Mouse (Mus musculus): ENCODE measurements at regions not wholly inside any gene's neighbourhood (a gene's known extent, or its start where the extent isn't known, plus 50 kb on each side); places are given as distances from the start of the nearest gene placed in this dataset.

DNA sequence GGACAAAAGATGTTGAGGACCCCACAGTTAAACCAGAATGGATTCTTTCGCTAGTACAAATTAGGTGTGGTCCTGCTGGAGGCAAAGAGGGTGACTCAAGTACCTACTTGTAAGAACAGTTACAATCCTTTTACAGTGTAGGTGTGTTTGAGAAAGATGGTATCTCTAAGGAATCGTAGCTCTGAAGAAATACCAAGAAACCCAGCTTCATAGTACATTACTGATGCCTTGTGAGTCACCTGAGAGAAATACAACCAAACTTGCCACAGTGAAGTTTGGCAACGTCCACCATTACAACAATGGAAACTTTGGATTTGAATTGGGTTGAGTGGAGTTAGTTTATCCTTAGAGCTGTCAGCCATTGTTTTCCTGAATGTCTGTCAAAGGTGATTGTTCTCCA lies 405.7 kb upstream of the Tle4 start:
- no peak for DNase-seq (ENCODE audit: low spot score)
- 68% methylated on average over 3 of the region's 3 CpGs for WGBS
- H3K4me3 ChIP-seq (ENCODE audit: low read depth, low read length): no peak overlapping the region
- no peak overlapping the region for H3K9ac ChIP-seq (ENCODE audit: low read depth, low read length)
- H3K27ac ChIP-seq (ENCODE audit: low read depth, low read length): no peak overlapping the region
- H3K9me3 ChIP-seq (ENCODE audit: control insufficient read depth, low read length): no peaks in the 10 kb centered on the region
- no peak overlapping the region for H3K4me2 ChIP-seq
- no peaks in the 10 kb centered on the region for H3K36me3 ChIP-seq (ENCODE audit: control insufficient read depth, insufficient read depth, low read length)
- ATAC-seq (replicated peaks; ENCODE audit: low FRiP score): no peak
- H3K27me3 ChIP-seq (replicated peaks; ENCODE audit: control insufficient read depth, insufficient read depth, low read length): no peaks in the 10 kb centered on the region
- H3K4me1 ChIP-seq (replicated peaks; ENCODE audit: control insufficient read depth, insufficient read depth, low read length): no peaks in the 10 kb centered on the region

DNA sequence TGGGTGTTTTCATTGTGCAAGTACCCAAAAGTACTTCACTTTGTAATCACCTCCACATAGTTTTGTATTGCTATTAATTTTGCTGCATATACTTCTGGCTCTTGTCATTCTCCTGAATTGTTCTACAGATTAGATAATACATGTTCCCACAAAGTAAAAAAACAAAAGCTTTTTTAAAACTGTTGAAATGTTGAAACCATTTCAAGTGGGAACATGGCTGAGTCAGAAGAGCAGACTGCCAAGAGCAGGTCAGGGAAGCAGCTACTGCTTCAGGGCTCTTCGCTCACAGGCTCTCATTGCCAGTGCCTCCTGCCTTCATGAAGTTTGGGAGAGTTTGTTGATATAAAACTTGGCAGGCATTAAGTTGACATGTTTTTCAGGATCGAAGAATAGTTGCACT lies 395.5 kb upstream of the Tle4 start:
- no peak overlapping the region for H3K9ac ChIP-seq (ENCODE audit: low read depth, low read length)
- 85% methylated on average over 2 of the region's 2 CpGs for WGBS
- H3K4me2 ChIP-seq: no peak overlapping the region

DNA sequence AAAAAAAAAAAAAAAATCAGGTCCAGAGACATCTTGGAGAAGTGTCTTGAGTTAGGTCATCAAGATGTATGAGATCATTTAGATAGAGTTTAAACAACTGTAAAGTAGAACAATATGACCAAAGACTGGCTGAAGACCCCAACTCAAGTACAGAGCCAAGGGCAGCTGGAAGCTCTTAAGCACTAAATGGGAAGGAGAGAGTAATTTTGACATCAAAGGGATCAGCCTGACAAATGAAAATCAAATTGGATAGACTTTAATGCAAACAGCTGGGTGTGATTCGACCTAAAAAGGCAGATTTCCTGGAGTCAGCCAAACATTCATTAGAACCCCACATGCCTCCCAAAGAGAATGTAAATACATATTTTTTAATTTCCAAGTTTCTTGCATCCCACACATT lies 372.3 kb upstream of the Tle4 start:
- ATAC-seq (replicated peaks; ENCODE audit: low FRiP score): no peak
- WGBS: 31% methylated on average over 1 of the region's 1 CpGs

More for the DNA sequence above, 395.5 kb upstream of the Tle4 start:
- no peak for ATAC-seq (replicated peaks; ENCODE audit: low FRiP score)
- Histone ChIP-seq H3K27ac (ENCODE audit: low read depth, low read length) (no peak overlapping the region), H3K36me3 (ENCODE audit: control insufficient read depth, insufficient read depth, low read length) (no peaks in the 10 kb centered on the region), H3K27me3 (replicated peaks; ENCODE audit: control insufficient read depth, insufficient read depth, low read length) (no peaks in the 10 kb centered on the region), H3K9me3 (ENCODE audit: control insufficient read depth, low read length) (no peaks in the 10 kb centered on the region), H3K4me3 (ENCODE audit: low read depth, low read length) (no peak overlapping the region), H3K4me1 (replicated peaks; ENCODE audit: control insufficient read depth, insufficient read depth, low read length) (no peaks in the 10 kb centered on the region)
- DNase-seq (ENCODE audit: low spot score): no peak

DNA sequence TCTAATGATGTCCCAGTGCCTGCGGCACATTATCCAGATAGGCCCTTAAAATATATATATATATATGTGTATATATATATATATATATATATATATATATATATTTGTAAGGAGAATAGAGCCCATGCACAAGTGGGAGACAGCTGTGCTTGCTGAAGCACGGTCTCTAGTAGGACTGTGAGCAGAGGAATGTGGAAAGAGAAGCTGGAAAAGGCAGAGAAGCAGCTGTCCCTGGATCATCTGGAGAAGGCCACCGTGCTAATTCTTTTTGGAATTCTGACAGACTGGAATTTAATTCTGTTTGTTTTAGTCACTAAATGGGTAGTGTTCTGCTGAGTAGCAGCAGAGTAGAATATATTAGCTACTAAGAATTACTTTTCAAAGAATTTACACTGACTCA lies 370.4 kb upstream of the Tle4 start:
- H3K4me1 ChIP-seq (replicated peaks; ENCODE audit: control insufficient read depth, insufficient read depth, low read length): no peaks in the 10 kb centered on the region
- H3K4me3 ChIP-seq (ENCODE audit: low read depth, low read length): no peak overlapping the region
- DNase-seq (ENCODE audit: low spot score) (no peak), ATAC-seq (replicated peaks; ENCODE audit: low FRiP score) (no peak)
- 76% methylated on average over 3 of the region's 3 CpGs for WGBS
- no peaks in the 10 kb centered on the region for H3K36me3 ChIP-seq (ENCODE audit: control insufficient read depth, insufficient read depth, low read length)
- no peaks in the 10 kb centered on the region for H3K9me3 ChIP-seq (ENCODE audit: control insufficient read depth, low read length)
- H3K4me2 ChIP-seq: no peak overlapping the region
- no peak overlapping the region for H3K9ac ChIP-seq (ENCODE audit: low read depth, low read length)
- no peaks in the 10 kb centered on the region for H3K27me3 ChIP-seq (replicated peaks; ENCODE audit: control insufficient read depth, insufficient read depth, low read length)
- no peak overlapping the region for H3K27ac ChIP-seq (ENCODE audit: low read depth, low read length)

More for the DNA sequence above, 372.3 kb upstream of the Tle4 start:
- H3K36me3 ChIP-seq (ENCODE audit: control insufficient read depth, insufficient read depth, low read length): no peaks in the 10 kb centered on the region
- no peak overlapping the region for H3K4me3 ChIP-seq (ENCODE audit: low read depth, low read length)
- no peak for DNase-seq (ENCODE audit: low spot score)
- no peak overlapping the region for H3K9ac ChIP-seq (ENCODE audit: low read depth, low read length)
- no peaks in the 10 kb centered on the region; the same call in 1 of the 2 replicates for H3K27me3 ChIP-seq (replicated peaks; ENCODE audit: control insufficient read depth, insufficient read depth, low read length)
- no peaks in the 10 kb centered on the region for H3K9me3 ChIP-seq (ENCODE audit: control insufficient read depth, low read length)
- H3K4me1 ChIP-seq (replicated peaks; ENCODE audit: control insufficient read depth, insufficient read depth, low read length): no peaks in the 10 kb centered on the region
- no peak overlapping the region for H3K27ac ChIP-seq (ENCODE audit: low read depth, low read length)
- H3K4me2 ChIP-seq: no peak overlapping the region

DNA sequence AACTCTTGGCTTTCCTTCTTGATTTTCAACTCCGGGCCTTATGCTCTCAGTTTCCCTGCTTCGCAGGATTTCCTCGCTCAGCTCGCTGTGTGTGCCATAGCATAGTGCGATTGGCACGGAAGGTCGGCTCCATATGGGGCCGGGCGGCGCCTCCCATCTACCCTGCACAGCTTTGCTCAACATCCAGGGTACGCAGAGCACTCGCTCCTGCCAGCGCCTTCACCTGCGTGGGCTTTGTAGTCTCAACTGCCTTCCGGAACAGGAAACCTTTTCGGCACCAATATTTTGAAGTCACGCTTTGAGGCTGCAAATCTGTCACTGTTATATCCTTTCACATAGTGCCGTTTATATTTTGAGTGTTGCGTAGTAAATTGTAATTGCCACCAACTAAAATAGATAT lies 359.9 kb upstream of the Tle4 start:
- DNase-seq (ENCODE audit: low spot score): no peak
- Histone ChIP-seq H3K9ac (ENCODE audit: low read depth, low read length) (no peak overlapping the region), H3K27ac (ENCODE audit: low read depth, low read length) (no peak overlapping the region), H3K4me2 (no peak overlapping the region), H3K9me3 (ENCODE audit: control insufficient read depth, low read length) (no peaks in the 10 kb centered on the region), H3K4me1 (replicated peaks; ENCODE audit: control insufficient read depth, insufficient read depth, low read length) (no peaks in the 10 kb centered on the region), H3K4me3 (ENCODE audit: low read depth, low read length) (no peak overlapping the region), H3K36me3 (ENCODE audit: control insufficient read depth, insufficient read depth, low read length) (no peaks in the 10 kb centered on the region), H3K27me3 (replicated peaks; ENCODE audit: control insufficient read depth, insufficient read depth, low read length) (no peaks in the 10 kb centered on the region)
- 93% methylated on average over 19 of the region's 19 CpGs for WGBS
- ATAC-seq (replicated peaks; ENCODE audit: low FRiP score): no peak

DNA sequence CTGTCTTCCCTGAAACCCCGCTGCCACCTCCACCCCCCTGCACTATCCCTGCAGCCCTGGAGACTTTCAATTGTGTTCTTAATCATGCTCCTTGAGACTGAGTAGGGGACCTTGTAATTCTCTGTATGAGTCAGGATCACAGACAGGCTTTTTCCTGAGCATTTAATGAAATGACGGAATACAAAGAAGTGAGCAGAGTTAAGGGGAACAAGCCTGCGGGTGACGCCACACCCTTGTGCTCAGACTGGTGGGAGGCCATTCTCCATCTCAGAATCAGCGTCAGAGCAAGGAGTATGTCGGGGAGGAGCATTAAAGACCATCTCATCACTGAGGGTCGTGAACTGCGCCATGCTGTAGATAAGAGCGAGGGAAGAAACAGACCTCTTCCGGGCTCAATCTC lies 359.3 kb upstream of the Tle4 start:
- Histone ChIP-seq H3K4me1 (replicated peaks; ENCODE audit: control insufficient read depth, insufficient read depth, low read length) (no peaks in the 10 kb centered on the region), H3K9ac (ENCODE audit: low read depth, low read length) (no peak overlapping the region), H3K9me3 (ENCODE audit: control insufficient read depth, low read length) (no peaks in the 10 kb centered on the region), H3K27me3 (replicated peaks; ENCODE audit: control insufficient read depth, insufficient read depth, low read length) (no peaks in the 10 kb centered on the region), H3K4me3 (ENCODE audit: low read depth, low read length) (no peak overlapping the region), H3K4me2 (no peak overlapping the region), H3K36me3 (ENCODE audit: control insufficient read depth, insufficient read depth, low read length) (no peaks in the 10 kb centered on the region), H3K27ac (ENCODE audit: low read depth, low read length) (no peak overlapping the region)
- 60% methylated on average over 10 of the region's 10 CpGs for WGBS
- DNase-seq (ENCODE audit: low spot score): no peak
- no peak for ATAC-seq (replicated peaks; ENCODE audit: low FRiP score)

DNA sequence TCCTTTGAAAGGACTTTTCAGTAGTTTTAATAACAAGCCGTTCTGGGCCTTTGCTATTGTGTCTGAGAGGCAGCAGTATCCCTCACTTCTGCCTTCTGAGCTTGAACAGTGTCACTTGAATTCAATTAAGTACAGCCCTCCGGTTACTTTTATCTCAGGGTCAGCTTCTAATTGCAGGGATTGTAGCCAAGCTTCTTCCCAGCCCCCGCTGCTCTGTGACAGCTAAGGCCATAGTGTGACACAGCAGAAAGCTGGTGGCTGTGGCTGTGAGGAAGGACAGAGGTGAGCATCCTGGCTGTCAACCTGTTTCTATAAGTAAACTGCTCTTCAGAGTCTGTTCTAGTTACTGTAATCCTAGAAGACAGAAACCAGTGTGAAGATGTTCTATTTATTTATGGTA lies 358.5 kb upstream of the Tle4 start:
- Histone ChIP-seq H3K27ac (ENCODE audit: low read depth, low read length) (no peak overlapping the region), H3K4me2 (no peak overlapping the region), H3K4me3 (ENCODE audit: low read depth, low read length) (no peak overlapping the region), H3K9ac (ENCODE audit: low read depth, low read length) (no peak overlapping the region), H3K36me3 (ENCODE audit: control insufficient read depth, insufficient read depth, low read length) (no peaks in the 10 kb centered on the region), H3K9me3 (ENCODE audit: control insufficient read depth, low read length) (no peaks in the 10 kb centered on the region), H3K27me3 (replicated peaks; ENCODE audit: control insufficient read depth, insufficient read depth, low read length) (no peaks in the 10 kb centered on the region), H3K4me1 (replicated peaks; ENCODE audit: control insufficient read depth, insufficient read depth, low read length) (no peaks in the 10 kb centered on the region)
- DNase-seq (ENCODE audit: low spot score): no peak
- no peak for ATAC-seq (replicated peaks; ENCODE audit: low FRiP score)
- 35% methylated on average over 3 of the region's 3 CpGs for WGBS

DNA sequence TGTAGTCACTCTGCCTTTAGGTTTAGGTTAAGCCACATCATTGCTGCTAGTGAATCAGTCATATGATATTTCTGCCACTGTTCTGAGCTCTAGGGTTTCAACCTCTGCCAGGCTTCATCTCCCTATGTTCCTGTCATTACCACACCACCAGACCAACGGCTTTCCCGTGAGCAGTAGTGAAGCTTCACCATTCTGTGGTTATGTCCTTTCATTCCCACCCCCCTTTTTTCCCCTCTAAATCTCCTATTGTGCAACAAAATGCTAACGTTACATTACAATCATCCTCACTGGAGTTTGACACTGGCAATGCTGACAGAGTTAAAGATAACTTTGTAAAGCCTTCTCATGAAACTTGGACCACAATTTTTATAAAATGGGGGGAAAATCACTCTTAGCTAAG lies 358.1 kb upstream of the Tle4 start:
- H3K4me3 ChIP-seq (ENCODE audit: low read depth, low read length): no peak overlapping the region
- H3K9me3 ChIP-seq (ENCODE audit: control insufficient read depth, low read length): no peaks in the 10 kb centered on the region
- no peak for DNase-seq (ENCODE audit: low spot score)
- no peaks in the 10 kb centered on the region for H3K4me1 ChIP-seq (replicated peaks; ENCODE audit: control insufficient read depth, insufficient read depth, low read length)
- H3K4me2 ChIP-seq: no peak overlapping the region
- no peak overlapping the region for H3K27ac ChIP-seq (ENCODE audit: low read depth, low read length)
- WGBS: 46% methylated on average over 3 of the region's 3 CpGs
- H3K27me3 ChIP-seq (replicated peaks; ENCODE audit: control insufficient read depth, insufficient read depth, low read length): no peaks in the 10 kb centered on the region
- no peak overlapping the region for H3K9ac ChIP-seq (ENCODE audit: low read depth, low read length)
- no peak for ATAC-seq (replicated peaks; ENCODE audit: low FRiP score)
- no peaks in the 10 kb centered on the region for H3K36me3 ChIP-seq (ENCODE audit: control insufficient read depth, insufficient read depth, low read length)

DNA sequence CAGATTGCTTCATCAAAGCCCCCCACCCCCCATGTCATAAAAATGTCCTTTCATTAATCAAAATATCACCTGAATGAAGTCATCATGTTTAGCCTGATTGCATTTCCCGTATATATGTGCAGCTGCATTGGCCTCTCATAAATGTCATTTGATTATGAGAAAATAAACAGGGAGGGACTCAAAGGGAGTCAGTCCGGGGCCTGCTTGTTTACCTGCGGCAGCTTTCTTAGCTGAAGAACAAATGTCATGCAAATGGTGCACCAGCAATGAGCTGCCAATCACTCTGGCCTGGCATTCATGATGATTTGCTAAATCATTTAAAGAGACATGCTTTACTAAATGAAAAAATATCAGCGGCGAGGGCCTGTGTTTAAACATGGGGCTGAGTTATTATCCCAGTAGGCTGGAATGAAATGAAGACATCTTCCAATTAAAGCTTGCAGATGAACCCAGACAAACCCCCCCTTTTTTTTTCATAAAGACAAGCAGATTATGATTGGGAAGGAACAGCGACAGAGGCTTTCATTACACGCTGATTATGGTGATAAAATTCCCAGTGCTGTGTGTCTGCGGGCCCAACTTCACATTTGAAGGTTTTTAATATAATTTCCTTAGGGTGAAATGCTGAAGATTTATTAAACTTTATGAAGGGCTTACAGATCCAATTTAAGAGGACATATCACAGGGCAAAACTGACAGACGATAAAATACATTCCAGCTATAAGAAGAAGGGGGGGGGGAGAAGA lies 342.5 kb upstream of the Tle4 start:
- Histone ChIP-seq H3K4me3 (ENCODE audit: low read depth, low read length) (no peak overlapping the region), H3K9me3 (ENCODE audit: control insufficient read depth, low read length) (no peaks in the 10 kb centered on the region), H3K27ac (ENCODE audit: low read depth, low read length) (no peak overlapping the region), H3K36me3 (ENCODE audit: control insufficient read depth, insufficient read depth, low read length) (no peaks in the 10 kb centered on the region), H3K4me1 (replicated peaks; ENCODE audit: control insufficient read depth, insufficient read depth, low read length) (no peaks in the 10 kb centered on the region), H3K27me3 (replicated peaks; ENCODE audit: control insufficient read depth, insufficient read depth, low read length) (no peaks in the 10 kb centered on the region), H3K9ac (ENCODE audit: low read depth, low read length) (no peak overlapping the region), H3K4me2 (no peak overlapping the region)
- ATAC-seq (replicated peaks; ENCODE audit: low FRiP score): no peak
- DNase-seq (ENCODE audit: low spot score): no peak
- WGBS: 83% methylated on average over 9 of the region's 9 CpGs

Measured in liver, embryonic 11.5 days (tissue).